Mouse (Mus musculus): ENCODE data around the gene Cbx8.

The Cbx8 gene

DNA sequence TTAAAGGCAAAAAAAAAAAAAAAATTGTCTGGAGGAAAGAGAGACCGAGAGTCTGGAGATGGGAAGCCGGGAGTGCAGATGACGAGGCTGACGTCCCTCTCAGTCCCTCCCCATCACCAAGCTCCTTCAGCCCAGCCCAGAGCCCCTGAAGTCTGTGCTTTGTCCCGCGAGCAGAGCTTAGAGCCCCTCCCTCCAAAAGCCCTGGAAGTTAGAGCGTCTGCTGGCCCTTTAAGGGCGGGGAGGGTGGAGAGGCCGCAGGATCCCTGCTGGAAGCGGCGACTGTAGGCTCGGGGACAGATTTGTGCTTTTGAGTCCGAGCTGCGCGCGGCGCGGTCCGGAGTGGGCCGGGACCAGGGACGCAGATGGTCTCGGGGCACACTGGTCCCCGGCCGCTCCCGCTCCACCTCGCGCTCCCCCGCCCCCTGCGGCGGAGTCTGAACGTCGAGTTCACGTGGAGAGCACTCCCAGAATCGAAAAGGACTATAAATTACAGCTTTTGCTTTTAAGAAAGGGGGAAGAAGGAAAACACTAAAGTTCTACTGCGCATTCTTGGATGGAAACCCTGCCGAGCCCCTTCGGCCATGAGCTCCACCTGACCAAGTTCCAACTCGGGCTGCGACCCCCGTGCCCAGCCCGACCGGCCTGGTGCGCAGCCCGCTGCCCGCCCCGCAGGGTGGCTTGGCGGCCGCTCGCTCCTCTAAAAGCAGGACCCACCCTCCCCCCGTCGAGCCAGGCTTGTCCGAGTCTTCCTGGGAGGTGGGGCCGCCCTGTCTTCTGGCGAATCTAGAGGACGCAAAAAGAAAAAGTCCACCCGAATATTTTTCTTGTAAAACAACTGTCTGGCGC is 3.6 kb downstream of the Cbx8 start:
- in situ Hi-C loops (cut with MboI; ENCODE audit: unreplicated experiment in 2 of 2): no loop called here

DNA sequence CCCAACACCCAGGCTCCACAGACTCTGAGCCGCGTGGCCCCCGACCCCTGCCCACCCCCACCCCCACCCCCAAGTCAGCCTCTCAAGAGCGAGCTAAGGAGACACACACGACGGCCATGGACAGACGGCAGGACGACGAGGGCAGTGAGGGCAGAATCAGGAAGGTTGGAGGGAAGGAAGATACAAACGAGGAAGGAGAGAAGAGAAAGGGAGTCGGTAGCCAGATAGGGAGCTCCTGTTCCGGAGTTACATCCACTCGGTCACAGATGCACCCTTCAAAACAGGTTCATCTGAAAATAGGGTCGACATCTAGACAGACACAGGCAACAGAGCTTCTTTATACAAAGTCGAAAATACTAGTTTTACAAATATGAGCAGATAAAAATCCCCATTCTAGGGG is 4.3 kb downstream of the Cbx8 start:
- in situ Hi-C loops (cut with MboI; ENCODE audit: unreplicated experiment in 2 of 2): no loop called here

DNA sequence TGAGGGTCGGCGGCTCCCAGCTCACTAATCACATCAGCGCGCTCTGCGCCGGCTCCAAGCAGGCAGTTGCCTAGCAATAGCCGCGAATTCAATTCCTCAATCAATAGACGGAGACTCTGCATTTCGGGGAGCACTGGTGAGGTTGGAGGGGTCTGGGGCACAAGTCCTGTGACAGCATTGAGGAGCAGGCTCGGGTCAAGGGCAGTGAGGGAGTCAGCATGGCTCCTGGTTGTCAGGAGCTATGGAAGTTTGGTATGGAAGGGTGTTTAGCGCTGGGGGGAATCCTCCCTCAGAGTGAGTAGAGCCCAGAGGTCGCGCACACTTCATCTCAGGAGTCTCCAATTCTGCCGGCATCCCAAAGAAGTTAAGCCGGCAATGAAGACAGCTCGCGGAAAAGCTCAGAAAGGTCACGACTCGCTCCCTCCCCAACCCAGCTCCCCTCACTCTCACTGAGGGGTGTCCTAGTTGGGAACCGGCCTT is 5.0 kb downstream of the Cbx8 start:
- in situ Hi-C loops (cut with MboI; ENCODE audit: unreplicated experiment in 2 of 2): no loop called here

DNA sequence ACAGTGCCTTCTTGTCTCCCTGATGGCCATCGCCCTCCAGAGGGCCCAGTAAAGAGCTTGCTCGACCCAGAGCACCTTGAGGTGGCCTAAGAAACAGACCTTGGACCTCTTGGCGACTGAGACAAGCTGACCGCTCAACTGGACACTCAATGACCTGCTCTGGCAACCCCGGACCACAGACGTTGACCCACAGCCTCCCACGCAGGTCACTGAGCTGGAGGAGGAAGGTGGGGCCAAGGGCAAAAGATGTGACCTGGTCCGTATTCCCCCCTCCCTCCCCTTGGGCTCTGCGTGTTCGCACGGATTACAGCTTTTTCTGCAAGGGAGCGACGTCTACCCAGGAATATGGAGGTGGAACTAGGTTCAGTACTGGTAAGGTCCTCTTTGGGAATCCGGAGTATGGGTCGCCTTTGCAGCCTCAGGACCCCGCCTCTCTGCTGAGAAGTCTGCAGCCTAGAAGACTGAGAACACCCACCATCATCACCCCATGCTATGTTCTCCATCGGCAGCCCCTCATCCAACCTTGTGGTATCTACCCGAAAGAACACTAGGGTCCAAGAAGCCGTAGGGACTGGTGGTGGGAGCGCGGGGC is 5.6 kb downstream of the Cbx8 start:
- in situ Hi-C loops (cut with MboI; ENCODE audit: unreplicated experiment in 2 of 2): no loop called here

DNA sequence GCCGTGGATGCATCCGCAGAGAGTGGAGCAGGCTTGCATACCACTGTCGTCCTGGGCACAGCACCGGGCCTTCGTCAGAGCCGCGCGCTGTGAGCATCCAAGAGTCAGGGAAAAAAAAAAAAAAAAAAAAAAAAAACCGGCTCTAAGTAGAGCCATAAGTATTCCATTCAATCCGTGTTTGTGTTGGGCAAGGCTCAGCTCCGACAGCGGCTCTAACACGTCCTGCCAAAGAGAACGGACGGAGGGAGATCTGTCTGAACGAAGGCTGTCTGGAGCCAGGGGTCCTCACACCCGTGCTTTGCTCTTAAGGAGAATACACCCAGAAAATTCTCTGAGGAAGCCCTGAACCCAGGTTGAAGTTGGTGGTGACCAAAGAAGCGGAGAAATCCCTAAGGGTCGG is 6.1 kb downstream of the Cbx8 start:
- in situ Hi-C loops (cut with MboI; ENCODE audit: unreplicated experiment in 2 of 2): loop anchor here (5.0 kb wide), 2 partner anchors 37 to 158 kb away; no protein-coding TSS in a partner anchor

DNA sequence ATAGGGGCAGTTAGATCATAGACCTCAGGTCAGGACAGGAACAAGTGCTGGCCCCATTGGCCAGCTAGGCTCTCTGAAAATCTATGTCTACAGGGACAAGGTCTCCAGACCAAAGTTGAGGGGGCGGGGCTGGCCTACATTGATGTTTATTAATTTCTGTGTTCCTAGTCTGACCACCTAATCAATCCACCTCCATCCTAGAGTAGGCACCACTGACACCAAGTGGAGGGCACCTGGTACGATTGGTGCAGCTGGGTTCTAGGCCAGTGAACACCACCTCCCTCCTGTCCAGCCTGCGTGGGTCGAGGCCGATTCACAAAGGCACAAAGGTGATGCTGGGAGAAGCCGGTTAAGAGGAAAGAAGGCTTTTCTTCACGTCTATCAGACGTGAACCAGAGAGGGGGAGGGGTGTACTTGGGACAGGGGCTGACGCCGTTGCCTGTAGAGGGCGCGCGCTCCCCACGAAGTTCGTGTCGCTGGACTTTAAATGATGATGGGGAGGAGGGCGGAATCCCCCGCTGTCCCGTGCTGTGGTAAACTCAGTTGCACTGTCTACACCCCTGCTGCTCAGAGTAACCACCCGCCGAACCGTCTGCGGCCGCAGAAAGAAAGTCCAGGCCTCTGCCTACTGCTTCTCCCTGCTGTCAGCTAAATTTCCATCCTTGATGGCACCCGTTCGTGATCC is 6.8 kb downstream of the Cbx8 start:
- in situ Hi-C loops (cut with MboI; ENCODE audit: unreplicated experiment in 2 of 2): loop anchor here (5.0 kb wide), 2 partner anchors 37 to 158 kb away; no protein-coding TSS in a partner anchor

DNA sequence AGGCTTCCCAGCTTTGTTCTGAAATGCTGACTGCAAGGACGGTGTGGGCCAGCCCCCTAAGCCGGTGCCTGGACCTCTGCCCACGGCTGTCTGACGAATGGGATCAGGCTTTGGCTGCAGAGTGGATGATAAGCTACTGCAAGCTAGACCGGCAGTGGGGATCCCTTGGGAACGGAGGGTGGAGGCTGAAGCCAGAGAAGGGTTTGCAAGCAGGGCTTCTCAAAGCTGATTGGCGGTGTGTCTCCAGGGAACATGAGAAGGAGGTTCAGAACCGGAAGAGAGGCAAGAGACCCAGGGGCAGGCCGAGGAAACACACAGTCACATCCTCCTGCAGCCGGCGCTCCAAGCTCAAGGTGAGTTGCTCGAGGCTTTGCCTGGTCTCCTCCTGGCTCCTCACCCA is 14.6 kb downstream of the Cbx8 start:
- in situ Hi-C loops (cut with MboI; ENCODE audit: unreplicated experiment in 2 of 2): no loop called here

DNA sequence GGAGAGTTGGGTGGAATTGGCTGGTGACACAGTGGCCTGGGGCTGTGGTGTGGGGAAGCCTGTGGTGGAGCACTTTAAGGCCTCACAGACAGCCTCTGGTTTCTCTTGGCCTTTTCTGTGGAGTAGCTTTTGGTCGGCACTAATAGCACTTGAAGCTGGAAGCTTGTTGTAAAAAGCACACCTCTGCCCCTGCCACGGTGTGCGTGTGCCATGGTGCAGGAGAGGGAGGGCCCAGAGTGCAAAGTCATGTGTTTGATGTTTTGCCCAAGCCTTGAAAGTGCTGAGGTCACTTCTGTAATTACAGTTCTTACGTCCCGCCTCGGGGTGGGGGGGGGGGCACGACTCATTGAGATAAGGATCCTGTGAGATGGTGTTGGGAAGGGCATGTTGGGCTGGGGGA is 16.5 kb downstream of the Cbx8 start:
- in situ Hi-C loops (cut with MboI; ENCODE audit: unreplicated experiment in 2 of 2): no loop called here

DNA sequence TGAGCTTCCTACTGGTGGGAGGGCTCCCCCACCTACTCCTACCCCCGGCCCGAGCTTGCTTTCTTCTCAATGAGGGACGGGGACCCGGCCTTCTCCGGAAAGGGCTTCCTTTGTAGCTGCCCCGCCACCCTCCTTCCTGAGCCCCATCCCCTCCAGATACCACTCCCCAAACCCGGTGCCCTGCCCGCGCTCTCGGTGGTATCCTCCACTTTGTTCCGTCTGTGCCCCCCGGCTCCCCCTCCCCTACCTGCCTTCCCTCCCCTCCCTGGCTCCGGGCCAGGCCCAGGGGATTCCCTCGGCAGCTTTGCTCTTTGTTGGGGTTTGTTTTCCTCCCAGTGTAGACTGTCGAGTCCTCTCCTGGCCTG is 17.2 kb downstream of the Cbx8 start:
- in situ Hi-C loops (cut with MboI; ENCODE audit: unreplicated experiment in 2 of 2): no loop called here

DNA sequence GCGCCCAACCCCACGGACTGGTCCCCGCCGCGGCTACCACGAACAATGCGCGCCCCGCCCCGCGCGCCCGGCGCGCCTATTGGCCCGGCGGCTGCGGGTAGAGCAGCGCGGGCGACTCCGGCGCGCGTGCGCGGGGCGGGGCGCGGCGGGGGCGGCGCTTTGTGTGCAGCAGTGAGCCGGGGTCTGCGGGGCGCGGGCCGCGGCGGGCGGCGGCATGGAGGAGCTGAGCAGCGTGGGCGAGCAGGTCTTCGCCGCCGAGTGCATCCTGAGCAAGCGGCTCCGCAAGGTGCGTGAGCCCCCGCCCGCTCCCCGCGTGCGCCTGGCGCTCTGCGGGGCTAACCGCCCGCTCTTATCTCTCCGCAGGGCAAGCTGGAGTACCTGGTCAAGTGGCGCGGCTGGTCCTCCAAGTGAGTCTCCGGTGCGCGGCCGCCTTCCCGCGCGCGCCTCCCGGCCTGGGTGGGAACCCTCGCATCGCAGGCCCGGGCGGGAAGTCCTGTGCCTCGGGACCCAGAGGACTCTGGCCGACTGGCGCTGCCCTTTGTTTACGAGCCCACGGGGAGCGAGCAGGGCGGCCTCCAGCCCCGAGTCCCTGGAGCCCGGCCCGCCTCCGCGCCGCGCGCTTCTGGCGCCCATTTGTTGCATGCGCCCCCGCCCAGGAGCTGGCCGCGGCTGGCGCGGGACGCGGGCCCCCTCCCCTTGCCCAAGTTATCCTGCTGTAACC is 17.7 kb downstream of the Cbx8 start, which contains the start of gene Cbx2:
Gene Cbx2 (plus strand): TSS at position 68 of the 721 bp plus-strand sequence.
- in situ Hi-C loops (cut with MboI; ENCODE audit: unreplicated experiment in 2 of 2): no loop called here

DNA sequence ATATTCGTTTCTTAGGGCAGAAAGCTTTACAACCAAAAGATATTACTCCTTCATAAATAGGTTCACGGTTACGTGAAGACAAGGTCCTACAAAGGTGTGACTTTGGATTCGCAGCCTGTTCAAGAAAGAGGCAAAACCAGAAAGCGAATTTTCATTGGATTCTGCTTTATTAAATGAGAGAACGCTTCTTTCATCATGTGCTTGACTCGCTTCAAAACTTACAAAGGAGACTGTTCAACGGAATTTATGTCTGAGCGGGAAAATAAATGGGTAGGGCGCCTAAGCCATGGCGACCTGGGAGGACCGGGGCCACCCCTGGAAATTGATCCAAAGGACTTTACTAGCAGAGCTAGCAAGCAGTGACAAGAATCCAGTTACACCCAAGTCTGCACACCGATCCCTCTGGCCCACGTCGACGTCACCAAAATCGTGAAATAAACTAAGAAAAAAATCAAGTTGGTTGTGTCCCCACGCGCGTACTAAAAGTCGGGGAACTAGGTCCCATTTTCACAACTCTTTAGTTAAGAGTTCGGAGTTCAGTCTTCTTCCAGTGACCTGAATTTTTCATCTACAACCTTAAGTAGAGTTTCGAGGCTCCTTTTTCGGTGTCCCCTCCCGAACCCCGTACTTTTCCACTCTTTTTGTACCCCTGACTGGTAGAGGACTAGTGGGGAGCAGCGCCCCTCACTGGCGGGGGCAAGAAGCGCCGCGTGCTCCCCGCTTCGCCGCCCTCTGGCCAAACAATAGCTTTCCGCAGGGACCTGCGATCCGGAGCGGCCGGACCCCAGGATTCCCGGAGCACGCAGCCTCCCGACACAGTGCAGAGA is 18.5 kb downstream of the Cbx8 start:
- in situ Hi-C loops (cut with MboI; ENCODE audit: unreplicated experiment in 2 of 2): no loop called here

DNA sequence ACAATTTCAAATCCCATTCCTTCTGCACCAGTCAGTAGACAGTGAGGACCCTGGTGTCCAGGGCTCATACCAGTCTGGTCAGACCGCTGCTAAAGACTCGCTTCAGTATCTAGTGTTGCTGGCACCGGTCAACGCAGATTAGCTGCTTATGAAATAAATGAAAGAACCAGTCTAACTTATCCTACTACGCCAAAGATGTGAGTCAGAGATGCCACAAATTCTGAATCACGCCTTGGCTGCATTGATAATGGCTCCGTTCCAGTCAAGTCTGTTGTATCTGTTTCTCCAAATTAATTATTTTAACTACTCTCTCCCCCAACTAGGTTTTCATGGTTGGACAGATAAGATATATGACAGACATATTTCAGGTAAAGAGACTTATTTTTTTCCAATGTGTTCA is 19.6 kb downstream of the Cbx8 start:
- in situ Hi-C loops (cut with MboI; ENCODE audit: unreplicated experiment in 2 of 2): no loop called here

DNA sequence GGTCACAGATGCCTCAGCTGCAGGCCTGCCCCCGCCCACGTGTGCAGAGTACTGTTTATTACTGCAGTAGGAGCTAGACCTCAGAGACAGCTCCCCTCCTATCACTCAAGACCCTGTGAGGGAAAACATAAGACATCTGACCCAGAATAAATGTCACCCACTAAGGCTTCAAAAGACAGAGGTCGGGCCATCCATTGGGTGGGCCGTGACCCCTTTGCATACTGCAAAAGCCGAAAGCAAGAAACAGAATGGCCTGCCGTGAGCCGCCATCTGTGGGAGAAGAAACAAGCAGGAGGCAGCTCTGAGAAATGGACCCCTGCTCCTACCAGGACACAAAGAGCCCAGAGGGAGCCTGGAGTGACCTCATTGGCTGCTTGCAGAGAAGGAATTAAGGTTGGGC is 23.3 kb downstream of the Cbx8 start:
- in situ Hi-C loops (cut with MboI; ENCODE audit: unreplicated experiment in 2 of 2): no loop called here

DNA sequence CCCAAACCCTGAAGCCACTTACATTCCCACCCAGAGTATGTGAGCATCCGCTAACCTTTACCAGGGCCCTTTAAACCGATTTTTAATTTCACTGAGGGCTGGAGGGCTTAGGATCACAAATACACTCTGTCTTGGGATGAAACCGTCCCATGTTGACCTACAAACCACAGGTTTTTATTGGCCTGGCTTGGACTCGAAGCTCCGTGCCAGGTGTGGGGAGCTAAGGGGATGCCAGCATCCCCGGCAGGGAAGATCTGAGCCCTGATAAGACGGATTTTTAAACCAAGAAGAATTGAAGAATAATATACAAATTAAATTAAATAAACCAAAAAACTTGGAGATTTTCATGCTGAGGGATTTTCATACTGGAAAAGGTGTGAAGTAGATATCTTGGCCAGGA is 26.3 kb downstream of the Cbx8 start:
- in situ Hi-C loops (cut with MboI; ENCODE audit: unreplicated experiment in 2 of 2): no loop called here

DNA sequence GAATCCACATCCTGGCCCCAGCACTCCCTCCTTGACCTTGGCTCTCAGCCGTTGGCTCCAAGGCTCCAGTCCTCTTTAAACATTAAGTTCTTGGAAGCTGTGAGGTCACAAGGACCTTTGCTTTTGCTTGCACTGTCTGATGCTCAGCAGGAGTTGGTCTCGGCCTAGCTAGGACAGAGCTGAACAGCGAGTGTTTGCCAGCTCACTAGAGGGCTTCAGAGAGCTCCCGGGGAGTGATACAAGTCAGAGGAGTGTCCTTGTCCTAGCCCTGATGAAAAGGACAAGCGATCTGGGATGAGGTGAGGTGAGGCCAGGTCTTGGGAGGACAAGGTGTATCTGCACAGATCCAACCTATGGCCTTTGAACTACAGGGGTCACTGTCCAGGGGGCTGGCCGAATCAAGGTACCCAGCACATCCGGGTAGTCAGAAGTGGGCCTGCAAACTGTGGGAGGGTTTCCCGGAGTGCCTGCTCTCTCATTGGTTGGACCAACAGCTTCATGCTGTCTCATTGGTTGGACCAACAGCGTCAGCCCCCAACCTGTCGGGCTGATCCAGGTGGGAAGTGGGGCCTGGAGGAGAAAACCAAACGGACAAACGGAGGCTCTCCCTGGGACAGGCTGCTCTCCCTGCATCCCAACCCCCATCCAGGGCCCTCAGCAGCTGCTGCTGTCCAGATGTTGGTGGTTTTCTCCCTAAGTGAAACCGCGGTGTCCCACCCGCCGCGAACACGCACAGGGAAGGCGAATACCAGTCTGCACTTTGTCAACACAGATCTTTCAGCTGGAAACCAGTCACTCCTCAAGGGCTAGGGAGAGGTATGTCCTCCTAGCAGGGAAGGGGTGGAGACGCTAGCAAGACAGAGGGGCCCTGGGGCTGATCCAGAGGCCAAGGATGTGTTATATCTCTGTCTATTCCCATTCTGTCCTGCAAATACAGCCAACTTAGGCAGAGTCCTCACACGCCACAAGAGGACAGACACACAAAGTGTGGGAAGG is 33.0 kb downstream of the Cbx8 start:
- in situ Hi-C loops (cut with MboI; ENCODE audit: unreplicated experiment in 2 of 2): no loop called here

DNA sequence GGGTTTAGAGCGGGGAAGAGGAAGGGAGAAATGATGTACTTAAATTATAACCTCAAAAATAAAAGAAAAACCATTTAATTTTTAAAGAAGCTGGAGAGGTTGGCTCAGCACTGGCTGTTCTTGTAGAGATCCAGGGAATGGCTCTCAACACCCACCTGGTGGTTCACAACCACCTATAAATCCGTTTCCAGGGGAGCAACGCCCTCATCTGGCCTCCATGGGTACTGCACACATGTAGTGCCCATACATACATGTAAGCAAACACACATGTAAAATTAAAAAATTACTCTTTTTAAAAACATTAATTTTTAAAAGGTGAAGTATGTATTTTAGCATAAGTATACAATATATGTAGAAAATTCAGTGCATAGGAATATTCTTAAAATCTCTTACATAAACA is 34.3 kb downstream of the Cbx8 start:
- in situ Hi-C loops (cut with MboI; ENCODE audit: unreplicated experiment in 2 of 2): no loop called here

DNA sequence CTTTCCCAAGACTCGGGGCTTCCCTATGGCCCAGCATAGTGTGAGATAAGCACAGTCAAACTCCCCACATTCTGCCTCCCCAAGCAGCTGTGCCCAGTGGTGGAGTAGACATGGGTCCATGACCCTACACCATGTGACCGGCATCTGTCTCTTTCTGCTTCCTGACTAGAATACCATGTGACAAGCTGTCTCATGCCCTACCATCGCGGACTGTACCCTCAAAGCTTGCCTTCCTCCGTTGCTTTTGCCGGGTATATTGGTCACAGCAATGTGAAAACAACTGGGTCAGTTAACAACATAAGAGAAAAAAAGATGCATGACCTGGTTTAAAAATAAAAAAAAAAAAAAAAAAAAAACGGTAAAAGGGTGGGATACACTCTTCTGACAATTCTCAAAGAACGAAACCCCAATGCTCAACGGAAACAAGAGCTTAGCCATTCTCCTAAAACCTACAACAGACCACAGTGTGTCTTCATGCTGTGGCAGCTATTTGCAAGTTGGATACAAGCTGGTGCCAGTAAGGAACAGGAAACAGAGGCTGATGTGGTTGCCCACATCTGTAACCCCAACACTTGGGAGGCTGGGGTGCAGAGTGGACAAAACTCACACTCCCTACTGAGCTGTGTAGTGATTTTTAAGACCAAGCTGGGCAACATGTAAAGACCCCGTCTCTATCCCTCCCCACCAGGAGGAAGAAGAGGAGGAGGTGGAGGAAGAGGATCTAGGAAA is 35.1 kb downstream of the Cbx8 start:
- in situ Hi-C loops (cut with MboI; ENCODE audit: unreplicated experiment in 2 of 2): no loop called here

DNA sequence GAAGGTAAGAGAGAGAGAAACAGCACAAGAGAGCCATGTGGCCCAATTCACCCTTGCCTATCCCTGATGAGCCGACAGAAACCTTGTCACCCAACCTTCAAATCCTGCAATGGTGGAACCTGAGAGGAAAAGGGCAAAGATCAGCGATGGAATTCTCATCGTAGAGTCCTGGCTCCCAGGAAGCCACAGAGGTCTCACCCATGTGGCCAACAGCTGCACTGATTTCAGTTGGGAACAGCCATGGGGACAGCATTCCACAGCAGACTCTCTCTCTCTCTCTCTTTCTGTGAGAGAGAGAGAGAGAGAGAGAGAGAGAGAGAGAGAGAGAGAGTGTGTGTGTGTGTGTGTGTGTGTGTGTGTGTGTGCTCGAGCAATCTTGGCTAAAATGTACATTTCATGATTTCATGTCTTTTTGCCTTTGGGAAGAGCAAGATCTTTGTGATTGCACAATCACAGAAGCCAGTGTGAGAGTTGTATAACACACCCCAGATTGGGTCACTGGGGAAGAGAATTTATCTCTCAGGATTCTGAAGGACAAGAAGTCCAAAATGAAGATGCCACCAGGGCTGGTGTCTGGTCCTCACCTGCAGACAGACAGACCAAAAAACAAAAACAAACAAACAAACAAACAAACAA is 39.2 kb downstream of the Cbx8 start:
- in situ Hi-C loops (cut with MboI; ENCODE audit: unreplicated experiment in 2 of 2): no loop called here

All from v-Abl transformed pro-B cells (cell line).